In genomic region chr12:100936116-100936515, GRCm38 (mm10) we compare ENCODE assay signal across 7 mouse cellular contexts. TPM values are rescaled to one million over a fixed set of nuclear protein-coding genes. Genes with fewer than 3 reads are reported as not detected.
DNase-seq lines count a peak whose midpoint lies in the region; ATAC-seq lines count a peak whose summit lies in the region.

No protein-coding gene starts in this region.

- peak; percentile 88 for DNase-seq in ZHBTc4 (ENCODE audit: low read depth, low spot score)
- DNase-seq in cerebellum, adult 9-11 months: peak; percentile 65
- DNase-seq in frontal cortex, postnatal 14 days (ENCODE audit: low spot score in 2 of 2): peak; percentile 70 to 79
- DNase-seq in induced T-regulatory cell, adult 2 months (ENCODE audit: low read depth): peak; percentile 89
- DNase-seq in left cerebral cortex, adult 18-20 months (ENCODE audit: low spot score in 2 of 2): peak; percentile 81 to 82
- peak; percentile 68 for DNase-seq in right cerebral cortex, postnatal 25 days

- ATAC-seq in megakaryocyte, adult 5-6 weeks (ENCODE audit: poor library complexity, severe bottlenecking): peak; percentile 90

RNA-seq across cellular contexts. Expression of gene Gpr68, which starts 28.1 kb away (rescaled TPM):
- total RNA-seq in left cerebral cortex, adult 18-20 months (2021): 10 to 100 TPM; 18.0 to 19.0 TPM
- total RNA-seq in megakaryocyte, adult 5-6 weeks (2015): 0.11 and 1.1 TPM in 2 replicates
- 0.49 and 0.77 TPM in 2 replicates for total RNA-seq in megakaryocyte, adult 5-6 weeks (2017)

Comparison
In these comparisons a context has a peak if more than half of its experiments do, and no peak if none do; other contexts are left out.
1. Peak in every context shown above with its lines: DNase-seq and ATAC-seq.
2. RNA of gene Gpr68, which starts 28.1 kb away (total RNA-seq): 18.0 to 19.0 TPM in left cerebral cortex, adult 18-20 months; 0.11 to 1.1 TPM in megakaryocyte, adult 5-6 weeks; every median in the first group is over 4 times any median in the second.